Mouse (Mus musculus) neural tube, embryonic 15.5 days (tissue): Measurements from ENCODE around the gene Nus1. TPM values are rescaled to one million over a fixed set of nuclear protein-coding genes. Genes with fewer than 3 reads are reported as not detected.

Source experiments
- ATAC-seq: fragments of 200-750 bp; cut with Nextera tagmentation; 2 replicates; pipeline ENCODE4 v1.8.0; 2017; ENCODE audit warnings: mild to moderate bottlenecking, moderate TSS enrichment, moderate library complexity; ENCODE audit not compliant: low FRiP score
- H3K27ac ChIP-seq: fragments of 300-500 bp; sonication (generic); replicated peaks from 2 replicates; pipeline ENCODE4 v1.5.1; 2015; ENCODE audit warnings: mild to moderate bottlenecking, inconsistent platforms
- H3K27me3 ChIP-seq: fragments of 300-500 bp; sonication (generic); replicated peaks from 2 replicates; pipeline ENCODE4 v1.6.1; 2015; ENCODE audit warnings: inconsistent platforms
- H3K36me3 ChIP-seq: fragments of 300-500 bp; sonication (generic); 2 replicates; pipeline ENCODE4 v1.6.1; 2015; ENCODE audit warnings: inconsistent platforms
- H3K4me1 ChIP-seq: fragments of 300-500 bp; sonication (generic); 2 replicates; pipeline ENCODE4 v1.6.1; 2015; ENCODE audit warnings: inconsistent platforms
- H3K4me2 ChIP-seq: fragments of 300-500 bp; sonication (generic); 2 replicates; pipeline ENCODE4 v1.6.1; 2015; ENCODE audit warnings: inconsistent platforms, mild to moderate bottlenecking, moderate library complexity
- H3K4me3 ChIP-seq: fragments of 300-500 bp; sonication (generic); replicated peaks from 2 replicates; pipeline ENCODE4 v1.5.1; 2015; ENCODE audit warnings: mild to moderate bottlenecking, inconsistent platforms
- H3K9ac ChIP-seq: fragments of 300-500 bp; sonication (generic); replicated peaks from 2 replicates; pipeline ENCODE4 v1.6.1; 2015; ENCODE audit warnings: mild to moderate bottlenecking, inconsistent platforms
- H3K9me3 ChIP-seq: fragments of 300-500 bp; sonication (generic); replicated peaks from 2 replicates; pipeline ENCODE4 v1.6.1; 2016; ENCODE audit warnings: inconsistent platforms
- WGBS: fragments of 180-500 bp; shearing (Covaris S2); methylation state at CpG from one replicate; pipeline ENCODE4 v1.1.7; 2015; ENCODE audit warnings: mixed read lengths; 5-methylcytosine and 5-hydroxymethylcytosine counted together
- polyA plus RNA-seq: library from polyadenylated mRNA; unstranded; fragments of >200 nt; fragmentation: Nextera tagmentation; extraction: Ambion mirVana; gene quantifications from 2 replicates; pipeline ENCODE4 v1.2.1, GENCODE M21; 2015

Gene Nus1
- polyA plus RNA-seq, 1 experiment from 2014 or later, result 21.3 TPM

GRCm38 (mm10) chr10:52471520-52471919 is 54.2 kb downstream of the Nus1 start:
- Histone ChIP-seq H3K9me3 (no peaks in the 10 kb centered on the region), H3K36me3 (no peaks in the 10 kb centered on the region), H3K4me3 (no peak overlapping the region), H3K4me1 (no peaks in the 10 kb centered on the region), H3K4me2 (no peak overlapping the region), H3K9ac (no peak overlapping the region), H3K27me3 (no peaks in the 10 kb centered on the region), H3K27ac (no peak overlapping the region)
- WGBS, result 81% methylated on average over 4 of the region's 4 CpGs
- peak; percentile 21 for ATAC-seq

Other genes starting within 250 kb of the Nus1 start
- 0.08 TPM in 1 of 2 replicates, not detected in the other for gene Ros1, start 222.3 kb upstream of the Nus1 start, polyA plus RNA-seq
- 25.1 and 29.6 TPM in 2 replicates for gene Dcbld1, start 183.9 kb upstream of the Nus1 start, polyA plus RNA-seq
- gene Gm26741, start 58.8 kb upstream of the Nus1 start, polyA plus RNA-seq, result not detected in 2 replicates
- gene Gopc, start 35.4 kb upstream of the Nus1 start, polyA plus RNA-seq, result 28.7 and 30.4 TPM in 2 replicates
- gene Nepn, start 28.6 kb upstream of the Nus1 start, polyA plus RNA-seq, result 0.20 TPM in 1 of 2 replicates, not detected in the other